Mouse (Mus musculus): ENCODE measurements around the gene Cramp1l.

- TF ChIP-seq GATA1 (IDR thresholded peaks at IDR 0.05; ENCODE audit: low read length) (no peak), TAL1 (IDR thresholded peaks at IDR 0.05; ENCODE audit: low read length) (no peak)
Measured at GRCm38 (mm10) chr17:25036183-25036582, 20.6 kb upstream of the Cramp1l start.
